Mouse (Mus musculus): Measurements from ENCODE around the gene Znhit6. TPM values are rescaled to one million over a fixed set of nuclear protein-coding genes. Genes with fewer than 3 reads are reported as not detected.

The Znhit6 gene
- polyA plus RNA-seq, 1 experiment from 2014 or later = 39.3 TPM

- H3K4me3 ChIP-seq (ENCODE audit: low read depth, low read length) = no peak overlapping the region
- no peaks in the 10 kb centered on the region for H3K9me3 ChIP-seq (ENCODE audit: control insufficient read depth, low read length)
- H3K27ac ChIP-seq (ENCODE audit: low read depth, low read length) = no peak overlapping the region
- H3K9ac ChIP-seq (ENCODE audit: low read length) = no peak overlapping the region
- H3K27me3 ChIP-seq (ENCODE audit: control insufficient read depth, insufficient read depth, low read length) = no peaks in the 10 kb centered on the region
- 83% methylated on average over 4 of the region's 4 CpGs for WGBS
- no peak for ATAC-seq (replicated peaks; ENCODE audit: low FRiP score)
- H3K36me3 ChIP-seq (ENCODE audit: control insufficient read depth, insufficient read depth, low read length) = no peaks in the 10 kb centered on the region
- no peak overlapping the region for H3K4me2 ChIP-seq (ENCODE audit: low read depth, low read length, severe bottlenecking)
- H3K4me1 ChIP-seq (replicated peaks; ENCODE audit: control insufficient read depth, insufficient read depth, low read length) = peaks cover 3% of the 10 kb centered on the region; the same call in 1 of the 2 replicates
- DNase-seq (ENCODE audit: low spot score) = no peak
These were observed 37.2 kb downstream of the Znhit6 start for GRCm38 (mm10) chr3:145613234-145613633.

- no peak overlapping the region for H3K27ac ChIP-seq (ENCODE audit: low read depth, low read length)
These were observed 38.5 kb downstream of the Znhit6 start for GRCm38 (mm10) chr3:145614362-145615115.

GRCm38 (mm10) chr3:145618299-145618698 is 42.3 kb downstream of the Znhit6 start:
- no peak overlapping the region for H3K27ac ChIP-seq (ENCODE audit: low read depth, low read length)
- WGBS = 79% methylated on average over 9 of the region's 9 CpGs
- no peak overlapping the region for H3K4me3 ChIP-seq (ENCODE audit: low read depth, low read length)
- no peaks in the 10 kb centered on the region for H3K9me3 ChIP-seq (ENCODE audit: control insufficient read depth, low read length)
- no peak for ATAC-seq (replicated peaks; ENCODE audit: low FRiP score)
- peaks cover 3% of the 10 kb centered on the region; the same call in 1 of the 2 replicates for H3K4me1 ChIP-seq (replicated peaks; ENCODE audit: control insufficient read depth, insufficient read depth, low read length)
- no peaks in the 10 kb centered on the region for H3K36me3 ChIP-seq (ENCODE audit: control insufficient read depth, insufficient read depth, low read length)
- DNase-seq (ENCODE audit: low spot score) = no peak
- H3K27me3 ChIP-seq (ENCODE audit: control insufficient read depth, insufficient read depth, low read length) = no peaks in the 10 kb centered on the region
- H3K9ac ChIP-seq (ENCODE audit: low read length) = no peak overlapping the region
- H3K4me2 ChIP-seq (ENCODE audit: low read depth, low read length, severe bottlenecking) = no peak overlapping the region

More at GRCm38 (mm10) chr3:145614362-145615115, 38.5 kb downstream of the Znhit6 start:
- H3K4me3 ChIP-seq (ENCODE audit: low read depth, low read length) = no peak overlapping the region
- H3K27me3 ChIP-seq (ENCODE audit: control insufficient read depth, insufficient read depth, low read length) = no peaks in the 10 kb centered on the region
- peaks cover 3% of the 10 kb centered on the region; the same call in 1 of the 2 replicates for H3K4me1 ChIP-seq (replicated peaks; ENCODE audit: control insufficient read depth, insufficient read depth, low read length)
- DNase-seq (ENCODE audit: low spot score) (peak; percentile 58), ATAC-seq (replicated peaks; ENCODE audit: low FRiP score) (peak; percentile 42; the same call in 1 of the 2 replicates)
- H3K9ac ChIP-seq (ENCODE audit: low read length) = peak overlapping the region; percentile 29; the same call in 1 of the 2 replicates
- no peaks in the 10 kb centered on the region for H3K36me3 ChIP-seq (ENCODE audit: control insufficient read depth, insufficient read depth, low read length)
- WGBS = 20% methylated on average over 17 of the region's 17 CpGs
- H3K4me2 ChIP-seq (ENCODE audit: low read depth, low read length, severe bottlenecking) = peak overlapping the region; percentile 11; the same call in 1 of the 2 replicates
- no peaks in the 10 kb centered on the region for H3K9me3 ChIP-seq (ENCODE audit: control insufficient read depth, low read length)

GRCm38 (mm10) chr3:145619621-145620365 is 43.8 kb downstream of the Znhit6 start:
- no peaks in the 10 kb centered on the region for H3K9me3 ChIP-seq (ENCODE audit: control insufficient read depth, low read length)
- no peak overlapping the region for H3K27ac ChIP-seq (ENCODE audit: low read depth, low read length)
- no peak overlapping the region for H3K4me3 ChIP-seq (ENCODE audit: low read depth, low read length)
- no peak overlapping the region for H3K9ac ChIP-seq (ENCODE audit: low read length)
- H3K4me1 ChIP-seq (replicated peaks; ENCODE audit: control insufficient read depth, insufficient read depth, low read length) = peaks cover 3% of the 10 kb centered on the region; the same call in 1 of the 2 replicates
- WGBS = 90% methylated on average over 17 of the region's 17 CpGs
- DNase-seq (ENCODE audit: low spot score) = no peak
- no peaks in the 10 kb centered on the region for H3K36me3 ChIP-seq (ENCODE audit: control insufficient read depth, insufficient read depth, low read length)
- no peak for ATAC-seq (replicated peaks; ENCODE audit: low FRiP score)
- no peaks in the 10 kb centered on the region for H3K27me3 ChIP-seq (ENCODE audit: control insufficient read depth, insufficient read depth, low read length)
- no peak overlapping the region for H3K4me2 ChIP-seq (ENCODE audit: low read depth, low read length, severe bottlenecking)

GRCm38 (mm10) chr3:145621209-145621608 is 45.2 kb downstream of the Znhit6 start:
- Histone ChIP-seq H3K36me3 (ENCODE audit: control insufficient read depth, insufficient read depth, low read length) (no peaks in the 10 kb centered on the region), H3K9me3 (ENCODE audit: control insufficient read depth, low read length) (no peaks in the 10 kb centered on the region), H3K27me3 (ENCODE audit: control insufficient read depth, insufficient read depth, low read length) (no peaks in the 10 kb centered on the region), H3K9ac (ENCODE audit: low read length) (no peak overlapping the region), H3K4me3 (ENCODE audit: low read depth, low read length) (no peak overlapping the region), H3K4me2 (ENCODE audit: low read depth, low read length, severe bottlenecking) (no peak overlapping the region), H3K27ac (ENCODE audit: low read depth, low read length) (no peak overlapping the region), H3K4me1 (replicated peaks; ENCODE audit: control insufficient read depth, insufficient read depth, low read length) (no peaks in the 10 kb centered on the region)
- ATAC-seq (replicated peaks; ENCODE audit: low FRiP score) (no peak), DNase-seq (ENCODE audit: low spot score) (no peak)
- 92% methylated on average over 4 of the region's 4 CpGs for WGBS

- Histone ChIP-seq H3K9ac (ENCODE audit: low read length) (no peak overlapping the region), H3K9me3 (ENCODE audit: control insufficient read depth, low read length) (no peaks in the 10 kb centered on the region), H3K4me2 (ENCODE audit: low read depth, low read length, severe bottlenecking) (no peak overlapping the region), H3K27me3 (ENCODE audit: control insufficient read depth, insufficient read depth, low read length) (no peaks in the 10 kb centered on the region), H3K4me1 (replicated peaks; ENCODE audit: control insufficient read depth, insufficient read depth, low read length) (no peaks in the 10 kb centered on the region), H3K27ac (ENCODE audit: low read depth, low read length) (no peak overlapping the region), H3K36me3 (ENCODE audit: control insufficient read depth, insufficient read depth, low read length) (no peaks in the 10 kb centered on the region), H3K4me3 (ENCODE audit: low read depth, low read length) (no peak overlapping the region)
- DNase-seq (ENCODE audit: low spot score) (no peak), ATAC-seq (replicated peaks; ENCODE audit: low FRiP score) (no peak)
- WGBS = 80% methylated on average over 12 of the region's 12 CpGs
These were observed 47.0 kb downstream of the Znhit6 start for GRCm38 (mm10) chr3:145623047-145623446.

- no peaks in the 10 kb centered on the region; the same call in 1 of the 2 replicates for H3K4me1 ChIP-seq (replicated peaks; ENCODE audit: control insufficient read depth, insufficient read depth, low read length)
- DNase-seq (ENCODE audit: low spot score) (no peak), ATAC-seq (replicated peaks; ENCODE audit: low FRiP score) (no peak)
- no peaks in the 10 kb centered on the region for H3K9me3 ChIP-seq (ENCODE audit: control insufficient read depth, low read length)
- no peaks in the 10 kb centered on the region for H3K36me3 ChIP-seq (ENCODE audit: control insufficient read depth, insufficient read depth, low read length)
- H3K27ac ChIP-seq (ENCODE audit: low read depth, low read length) = no peak overlapping the region
- no peak overlapping the region for H3K4me2 ChIP-seq (ENCODE audit: low read depth, low read length, severe bottlenecking)
- no peak overlapping the region for H3K4me3 ChIP-seq (ENCODE audit: low read depth, low read length)
- H3K9ac ChIP-seq (ENCODE audit: low read length) = no peak overlapping the region
- H3K27me3 ChIP-seq (ENCODE audit: control insufficient read depth, insufficient read depth, low read length) = no peaks in the 10 kb centered on the region
- 86% methylated on average over 4 of the region's 4 CpGs for WGBS
These were observed 48.8 kb downstream of the Znhit6 start for GRCm38 (mm10) chr3:145624786-145625185.

- 89% methylated on average over 9 of the region's 9 CpGs for WGBS
- no peaks in the 10 kb centered on the region for H3K27me3 ChIP-seq (ENCODE audit: control insufficient read depth, insufficient read depth, low read length)
- H3K4me3 ChIP-seq (ENCODE audit: low read depth, low read length) = no peak overlapping the region
- H3K9ac ChIP-seq (ENCODE audit: low read length) = no peak overlapping the region
- H3K4me1 ChIP-seq (replicated peaks; ENCODE audit: control insufficient read depth, insufficient read depth, low read length) = no peaks in the 10 kb centered on the region; the same call in 1 of the 2 replicates
- H3K9me3 ChIP-seq (ENCODE audit: control insufficient read depth, low read length) = no peaks in the 10 kb centered on the region
- H3K27ac ChIP-seq (ENCODE audit: low read depth, low read length) = no peak overlapping the region
- H3K36me3 ChIP-seq (ENCODE audit: control insufficient read depth, insufficient read depth, low read length) = no peaks in the 10 kb centered on the region
- DNase-seq (ENCODE audit: low spot score) (no peak), ATAC-seq (replicated peaks; ENCODE audit: low FRiP score) (no peak)
- H3K4me2 ChIP-seq (ENCODE audit: low read depth, low read length, severe bottlenecking) = no peak overlapping the region
These were observed 49.5 kb downstream of the Znhit6 start for GRCm38 (mm10) chr3:145625546-145625945.

All from forebrain, embryonic 11.5 days (tissue).